Mouse (Mus musculus): Measurements from ENCODE around the gene Myo19.

DNA sequence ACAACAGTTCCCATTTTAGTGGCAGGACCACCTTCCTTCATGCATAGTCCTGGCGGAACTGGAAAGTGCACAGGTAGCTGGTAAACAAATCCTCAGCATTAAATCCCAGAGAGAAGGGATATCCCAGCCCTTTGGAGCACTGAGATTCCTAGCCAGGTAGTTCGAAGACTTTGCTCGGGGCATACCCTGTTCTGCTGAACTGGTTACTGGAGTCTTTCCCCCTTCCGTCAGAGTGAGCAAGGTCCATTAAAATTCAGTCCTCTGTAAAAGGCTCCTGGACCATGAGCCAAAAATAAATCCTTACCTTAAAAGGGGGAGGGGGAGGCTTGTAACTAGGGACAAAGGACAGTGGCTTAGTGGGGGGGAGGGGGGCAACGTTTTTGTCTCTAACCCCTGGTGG, 79.2 kb downstream of the Myo19 start:
- TF ChIP-seq CTCF (conservative IDR thresholded peaks at IDR 0.05; ENCODE audit: insufficient read depth, insufficient read length, low read depth, low read length), result no peak
- TF ChIP-seq POLR2A (IDR thresholded peaks at IDR 0.05; ENCODE audit: low read depth, low read length), result no peak
